Mouse (Mus musculus): Measurements from ENCODE around the gene Cit.

The Cit gene

DNA sequence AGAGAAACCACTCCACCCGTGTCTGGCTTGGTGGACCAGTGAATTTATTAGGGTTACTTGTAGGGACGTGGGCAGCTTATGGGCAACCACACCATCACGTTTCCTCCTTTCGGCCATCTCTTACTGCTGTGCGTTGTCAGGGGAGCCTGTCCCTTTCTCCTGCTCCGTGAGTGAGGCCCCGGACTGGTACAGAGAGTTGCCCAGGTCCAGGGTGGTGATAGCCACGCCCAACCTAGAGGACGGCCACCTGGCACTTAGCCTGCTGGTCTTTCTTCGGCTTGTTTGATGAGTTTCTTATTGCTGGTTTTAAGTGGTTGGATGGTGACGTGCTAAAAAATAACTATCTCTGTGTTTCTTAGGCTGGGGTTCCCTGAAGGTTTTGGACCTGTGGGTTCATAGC is 113.7 kb downstream of the Cit start:
- in situ Hi-C loops (cut with MseI, MboI): no loop called here

DNA sequence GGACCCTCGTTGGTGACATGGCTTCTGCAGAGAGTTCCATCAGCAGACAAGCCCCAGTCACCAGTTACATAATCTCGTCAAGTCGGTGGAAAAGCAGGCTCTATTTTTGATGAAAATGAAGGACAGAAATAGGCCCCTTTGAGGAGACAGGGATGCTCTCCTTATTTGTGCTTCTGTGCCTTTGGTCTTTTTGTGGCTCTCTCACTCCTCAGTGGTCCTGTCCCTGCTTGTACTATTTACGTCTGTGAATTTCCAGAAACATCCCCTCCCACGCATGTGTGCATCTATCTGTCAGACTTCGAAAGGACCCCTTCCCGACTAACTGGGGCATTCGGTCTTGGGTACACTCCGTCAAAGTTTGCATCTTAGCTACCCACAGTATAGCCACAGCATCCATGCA is 116.7 kb downstream of the Cit start:
- in situ Hi-C loops (cut with MseI, MboI): no loop called here

DNA sequence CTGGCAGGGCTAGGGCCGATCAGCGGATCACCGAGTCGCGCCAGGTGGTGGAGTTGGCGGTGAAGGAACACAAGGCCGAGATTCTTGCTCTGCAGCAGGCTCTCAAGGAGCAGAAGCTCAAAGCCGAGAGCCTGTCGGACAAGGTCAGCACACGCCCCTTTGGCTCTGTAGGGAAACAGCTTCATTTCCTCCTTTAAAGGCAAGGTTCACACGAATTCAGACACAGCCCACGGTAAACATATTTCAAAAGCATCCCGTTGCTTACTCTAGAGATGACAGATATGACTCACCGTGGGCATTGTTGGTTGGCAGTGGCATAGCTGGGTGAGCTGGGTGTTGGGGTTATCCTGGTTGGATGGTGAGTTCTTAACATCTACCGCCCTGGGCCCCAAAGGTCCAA is 126.2 kb downstream of the Cit start:
- in situ Hi-C loops (cut with MseI, MboI): no loop called here

DNA sequence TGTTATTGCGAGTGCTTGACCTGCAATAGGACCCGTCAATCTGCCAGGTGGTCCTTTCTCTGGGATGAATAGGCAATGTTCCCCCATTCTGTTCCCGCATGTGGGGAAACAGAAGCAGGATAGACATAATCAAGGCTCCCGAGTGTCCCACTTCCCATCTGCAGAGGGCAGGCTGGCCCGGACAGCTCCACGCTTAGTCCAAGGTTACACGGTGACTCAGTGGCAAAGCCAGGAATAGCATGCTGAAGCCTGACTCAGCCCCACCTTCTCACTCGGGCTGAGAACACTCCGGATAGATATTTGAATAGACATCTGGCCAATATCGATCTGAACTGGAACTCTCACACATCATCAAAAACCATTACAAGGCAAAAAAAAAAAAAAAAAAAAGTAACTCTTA is 130.6 kb downstream of the Cit start:
- in situ Hi-C loops (cut with MseI, MboI): no loop called here

DNA sequence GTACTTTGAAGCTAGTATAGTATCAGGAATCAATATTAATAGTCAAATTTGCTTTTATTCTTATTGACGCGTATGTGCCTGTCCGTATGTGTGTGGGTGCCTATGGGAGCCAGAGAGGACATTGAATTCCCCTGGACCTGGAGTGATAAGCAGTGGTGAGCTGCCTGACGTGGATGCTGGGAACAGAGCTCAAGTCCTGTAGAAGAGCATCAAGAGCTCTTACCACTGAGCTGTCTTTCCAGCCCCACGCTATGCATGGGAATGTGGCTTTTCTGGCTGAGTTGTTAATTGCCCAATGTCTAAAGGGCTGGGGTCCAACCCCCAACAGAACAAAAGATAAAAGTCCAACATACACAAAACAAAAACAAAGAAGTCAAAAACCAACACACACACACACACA is 131.4 kb downstream of the Cit start:
- in situ Hi-C loops (cut with MseI, MboI): no loop called here

DNA sequence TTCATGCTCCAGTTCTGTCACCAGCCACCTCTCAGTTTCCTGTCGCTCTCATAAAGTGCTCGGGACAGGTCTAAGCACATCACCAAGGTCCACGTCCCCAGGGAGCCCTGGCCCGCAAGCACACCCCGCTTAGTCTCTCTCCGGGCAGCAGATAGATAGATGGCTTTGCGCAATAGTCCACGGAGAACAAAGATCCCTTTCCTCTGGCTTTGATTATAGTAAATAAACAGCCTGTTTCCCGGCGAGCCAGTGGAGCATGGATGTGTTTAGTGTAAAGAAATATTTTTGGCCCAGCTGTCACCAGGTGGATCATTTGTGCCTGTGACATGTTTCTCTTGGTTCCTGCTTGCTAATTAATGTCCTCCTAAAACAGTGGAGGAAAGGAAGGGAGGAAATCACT is 132.2 kb downstream of the Cit start:
- in situ Hi-C loops (cut with MseI, MboI): no loop called here

DNA sequence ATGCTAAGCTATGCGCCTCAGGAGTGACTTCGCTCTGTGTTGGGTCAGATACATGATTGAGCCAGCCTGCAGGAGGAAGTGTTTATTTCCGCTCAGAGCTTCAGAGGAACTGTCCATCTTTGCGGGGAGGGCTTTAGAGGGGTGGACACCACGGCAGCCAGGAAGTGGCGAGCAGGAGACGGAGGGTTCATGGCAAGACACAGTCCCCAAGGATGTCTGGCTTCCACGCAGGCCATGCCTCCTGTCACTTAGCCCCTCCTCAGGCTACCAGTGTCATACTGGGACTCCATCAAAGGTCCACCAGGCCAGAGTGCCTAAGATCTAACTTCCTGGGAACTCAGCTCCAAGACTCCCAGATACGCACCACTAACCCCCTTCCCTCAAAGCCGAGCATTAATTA is 132.7 kb downstream of the Cit start:
- in situ Hi-C loops (cut with MseI, MboI): no loop called here

DNA sequence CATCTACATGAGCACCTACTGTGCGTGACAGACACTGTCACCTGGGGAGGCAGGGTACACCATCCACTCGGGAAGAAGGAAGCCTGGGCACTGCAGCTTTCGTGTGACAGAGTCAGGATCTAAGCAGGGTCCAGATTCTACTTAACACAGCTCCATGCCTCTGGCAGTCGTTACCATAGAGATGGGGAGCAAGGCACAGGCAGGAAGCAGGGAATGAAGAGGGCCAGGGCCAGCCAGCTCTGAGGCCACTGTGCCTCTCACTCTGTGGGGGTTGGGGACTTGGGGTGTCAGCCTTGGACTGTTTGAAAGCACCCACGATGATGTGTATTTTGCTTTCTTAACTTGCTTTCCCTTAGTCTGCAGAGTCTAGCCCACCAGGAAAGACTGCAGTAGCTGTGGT is 133.2 kb downstream of the Cit start:
- in situ Hi-C loops (cut with MseI, MboI): no loop called here

DNA sequence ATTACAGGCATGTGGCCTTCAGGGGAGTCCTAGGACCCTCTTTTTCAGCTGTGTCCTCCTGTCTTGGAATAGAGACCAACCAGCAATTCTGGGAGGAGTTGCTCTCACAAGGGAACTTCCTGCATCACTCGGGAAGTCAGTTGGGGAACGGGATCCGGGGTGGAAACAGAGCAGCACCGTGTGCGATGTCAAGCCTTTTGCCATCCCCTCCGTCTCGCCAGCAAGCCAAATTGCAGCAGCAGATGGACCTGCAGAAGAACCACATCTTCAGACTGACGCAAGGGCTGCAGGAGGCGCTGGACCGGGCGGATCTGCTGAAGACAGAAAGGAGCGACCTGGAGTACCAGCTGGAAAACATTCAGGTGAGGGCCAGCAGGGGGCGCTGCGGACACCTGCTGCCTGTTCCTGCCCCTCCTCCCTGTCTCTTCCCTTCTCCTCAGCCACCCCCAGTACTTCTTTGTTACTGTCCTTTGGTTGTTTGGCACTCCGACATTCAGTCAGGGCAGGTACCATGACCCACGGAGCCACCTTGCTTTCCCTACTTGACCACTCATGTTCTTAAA is 134.1 kb downstream of the Cit start:
- in situ Hi-C loops (cut with MseI, MboI): no loop called here

DNA sequence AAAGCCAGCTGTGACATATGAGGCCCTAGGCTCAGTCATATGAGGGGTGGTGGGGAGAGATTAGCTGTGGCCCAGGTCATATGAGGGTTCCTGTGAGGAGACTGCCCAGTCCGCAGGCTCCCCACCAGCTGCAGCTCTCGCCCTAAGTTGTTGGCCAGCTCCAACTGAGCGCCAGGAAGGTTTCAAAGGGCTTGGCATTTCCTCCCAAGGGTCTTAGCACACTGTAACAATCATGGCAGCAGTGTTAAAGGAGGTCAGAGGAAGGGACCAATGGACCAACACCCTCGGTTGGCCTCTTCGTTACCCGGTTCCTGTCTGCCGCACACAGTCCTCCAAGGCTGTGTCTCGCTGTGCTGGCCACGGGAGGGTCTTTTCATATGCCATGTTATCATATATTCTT is 135.5 kb downstream of the Cit start:
- in situ Hi-C loops (cut with MseI, MboI): no loop called here

DNA sequence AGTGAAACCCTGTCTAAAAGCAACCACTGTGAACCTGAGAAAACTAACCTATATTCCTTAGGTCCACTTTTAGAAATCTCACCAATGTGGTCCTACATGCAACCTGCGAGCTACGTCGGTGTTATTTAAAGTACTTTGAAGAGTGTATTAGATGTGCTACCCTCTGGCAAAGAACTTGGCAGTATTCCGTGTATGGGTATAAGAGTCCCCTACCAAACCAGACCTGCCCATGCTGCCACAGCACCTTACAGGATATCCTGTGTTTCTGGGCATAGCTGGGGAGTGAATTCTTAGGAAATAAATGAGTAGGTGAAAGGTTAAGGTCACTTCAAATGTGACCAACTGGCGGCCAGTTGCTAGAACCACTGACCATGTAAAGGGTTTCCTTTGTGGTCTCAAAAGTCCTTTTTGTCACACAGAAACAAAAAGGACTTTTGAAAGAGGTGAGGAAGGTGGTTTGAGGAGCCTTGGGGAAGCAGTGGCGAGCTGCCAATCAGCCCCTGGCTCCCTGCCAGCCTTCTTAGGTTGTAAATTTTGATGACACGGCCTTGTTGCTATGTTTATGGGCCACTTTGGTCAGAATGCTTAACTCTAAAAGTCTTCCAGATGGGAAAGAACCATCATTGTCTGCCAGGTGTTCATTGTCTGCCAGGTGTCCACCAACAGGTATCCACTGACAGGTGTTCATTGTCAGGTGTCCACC is 137.7 kb downstream of the Cit start:
- in situ Hi-C loops (cut with MseI, MboI): no loop called here

DNA sequence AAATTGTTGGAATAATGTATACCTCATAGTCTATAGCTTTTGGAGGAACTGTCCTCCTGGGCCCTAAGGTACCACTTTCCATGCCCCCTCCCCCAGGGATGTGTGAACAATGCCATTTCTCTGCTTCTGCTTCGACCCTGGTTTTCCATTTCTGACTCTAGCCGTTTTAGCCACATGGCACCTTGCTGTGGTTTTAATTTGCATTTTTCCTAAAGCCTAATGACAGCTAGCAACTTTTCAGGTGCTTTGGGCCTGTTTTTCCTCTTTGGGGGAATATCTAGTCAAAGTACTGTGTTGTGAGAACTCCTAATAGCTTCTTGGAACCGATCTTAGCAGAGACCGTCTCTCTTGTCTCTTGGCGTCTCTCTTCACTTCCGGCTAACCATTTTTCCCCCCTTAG is 139.3 kb downstream of the Cit start:
- in situ Hi-C loops (cut with MseI, MboI): no loop called here

DNA sequence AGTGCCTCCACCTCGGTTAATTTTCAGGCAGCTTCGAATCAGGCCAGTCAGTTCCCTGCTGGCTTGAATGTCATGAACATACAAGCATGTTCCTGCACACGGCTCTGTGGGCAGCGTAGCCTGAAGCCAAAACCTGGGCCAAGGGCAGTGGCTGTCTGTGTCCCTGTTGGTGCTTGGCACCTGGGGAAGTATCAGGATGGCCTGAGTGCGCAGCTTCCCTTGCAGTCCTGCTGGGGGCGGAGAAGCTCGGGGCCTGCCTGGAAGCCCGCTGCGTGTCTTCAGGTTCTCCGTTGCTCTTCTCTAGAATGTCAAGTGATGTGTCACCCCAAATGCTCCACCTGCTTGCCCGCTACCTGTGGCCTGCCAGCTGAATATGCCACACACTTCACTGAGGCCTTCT is 140.0 kb downstream of the Cit start:
- in situ Hi-C loops (cut with MseI, MboI): no loop called here

DNA sequence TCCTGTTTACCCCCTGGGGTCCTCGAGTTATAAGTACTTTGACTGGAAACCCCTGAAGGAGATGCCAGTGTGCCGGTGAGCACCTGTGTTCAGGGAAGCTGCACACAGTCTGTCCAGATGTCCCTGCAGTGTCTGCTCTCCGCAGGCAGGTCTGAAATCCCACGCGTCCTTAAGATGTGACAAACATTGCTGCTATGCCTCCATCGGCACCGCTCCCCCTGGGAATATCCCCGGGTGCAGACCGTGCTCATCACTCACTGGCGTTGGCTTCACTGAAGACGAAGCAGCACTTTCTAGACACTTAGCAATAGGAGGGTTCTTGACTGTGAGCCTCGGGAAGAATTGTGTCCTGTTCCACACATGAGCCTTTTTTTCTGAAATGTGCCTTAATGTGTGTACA is 142.2 kb downstream of the Cit start:
- in situ Hi-C loops (cut with MseI, MboI): no loop called here

DNA sequence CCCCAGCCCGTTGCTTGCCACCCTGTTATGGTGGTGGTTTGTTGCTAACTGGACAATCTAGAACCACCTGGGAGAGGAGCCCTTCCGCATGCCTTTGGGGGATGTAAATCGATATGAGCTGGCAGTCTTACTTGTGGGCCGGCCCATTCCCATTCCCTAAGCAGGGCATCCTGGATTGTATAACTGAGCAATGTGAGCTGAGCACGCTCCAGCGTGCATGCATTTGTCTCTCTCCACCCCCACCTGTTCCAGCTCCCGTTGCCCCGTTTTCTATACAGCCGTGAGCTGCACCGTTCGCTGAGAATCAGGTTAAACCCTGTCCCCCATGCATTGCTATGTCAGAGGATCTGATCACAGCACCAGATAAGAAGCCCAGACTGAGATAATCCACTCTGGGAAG is 146.6 kb downstream of the Cit start:
- in situ Hi-C loops (cut with MseI, MboI): no loop called here

DNA sequence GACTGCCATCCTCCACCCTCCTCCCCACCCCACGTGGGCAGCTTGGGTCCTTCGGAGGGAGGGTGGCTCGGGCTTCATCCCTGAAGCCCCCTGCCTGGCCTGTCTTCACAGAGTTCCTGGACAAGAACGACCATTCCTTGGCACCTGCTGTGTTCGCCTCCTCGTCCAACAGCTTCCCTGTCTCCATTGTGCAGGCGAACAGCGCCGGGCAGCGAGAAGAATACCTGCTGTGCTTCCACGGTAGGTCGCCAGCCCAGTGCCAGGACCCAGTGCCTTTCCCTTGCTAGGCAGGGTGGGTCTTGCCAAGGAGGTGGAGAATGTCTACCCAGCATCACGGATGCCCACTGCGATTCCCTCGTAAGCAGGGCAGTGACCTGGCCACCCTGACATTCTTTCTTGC is 149.0 kb downstream of the Cit start:
- in situ Hi-C loops (cut with MseI, MboI): no loop called here

DNA sequence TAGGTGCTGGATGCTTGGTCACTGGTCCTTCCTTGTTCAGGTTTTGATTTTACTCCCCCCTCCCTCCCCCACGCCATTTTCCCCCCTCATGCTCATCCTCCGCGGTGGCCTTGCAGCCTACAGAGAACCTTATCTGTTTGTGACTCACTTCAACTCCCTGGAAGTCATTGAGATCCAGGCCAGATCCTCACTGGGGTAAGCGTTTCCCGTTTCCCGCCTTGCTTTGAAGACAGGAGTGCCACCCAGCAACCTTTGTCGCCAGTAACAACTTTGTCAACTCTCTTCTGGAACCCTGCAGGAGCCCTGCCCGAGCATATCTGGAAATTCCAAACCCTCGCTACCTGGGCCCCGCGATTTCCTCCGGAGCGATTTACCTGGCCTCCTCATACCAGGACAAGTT is 152.3 kb downstream of the Cit start:
- in situ Hi-C loops (cut with MseI, MboI): no loop called here

DNA sequence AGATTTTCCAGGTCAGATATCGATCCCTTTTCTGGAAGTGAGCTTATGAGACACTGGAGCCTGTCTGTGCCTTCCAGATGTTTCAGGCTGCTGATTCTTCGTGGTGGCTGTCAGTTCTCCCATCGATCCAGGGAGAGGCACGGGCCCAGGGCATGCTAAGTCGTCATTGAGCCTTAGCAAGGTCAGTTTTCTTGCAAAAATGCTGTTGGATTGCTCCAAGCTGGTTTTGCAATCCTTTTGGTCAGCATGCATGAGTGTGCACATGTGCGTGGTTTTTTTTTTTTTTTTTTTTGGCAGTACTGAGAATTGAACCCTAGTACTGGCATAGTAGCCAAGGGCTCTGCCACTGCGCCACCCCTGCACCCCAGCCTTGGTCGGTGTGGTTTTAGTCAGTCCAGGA is 158.1 kb downstream of the Cit start:
- in situ Hi-C loops (cut with MseI, MboI): no loop called here

DNA sequence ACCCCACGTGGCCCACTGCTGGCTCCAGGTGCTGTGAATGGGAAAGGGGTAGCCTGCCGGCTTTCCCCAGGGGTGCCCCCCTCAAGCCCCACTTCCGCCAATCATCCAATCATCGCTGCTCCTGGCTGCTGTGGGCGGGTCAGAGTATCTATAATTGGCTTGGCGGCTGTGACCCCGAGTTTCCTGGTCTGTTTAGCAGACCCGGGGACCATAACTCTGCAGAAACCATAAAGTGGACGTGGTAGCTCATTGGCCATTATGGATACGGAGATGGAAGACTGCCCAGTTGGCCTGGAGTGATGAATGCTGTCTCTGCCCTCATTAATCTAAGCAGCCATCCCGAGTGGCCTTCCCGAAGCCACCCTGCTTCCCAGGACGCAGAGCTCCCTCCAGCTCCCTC is 158.7 kb downstream of the Cit start:
- in situ Hi-C loops (cut with MseI, MboI): no loop called here

DNA sequence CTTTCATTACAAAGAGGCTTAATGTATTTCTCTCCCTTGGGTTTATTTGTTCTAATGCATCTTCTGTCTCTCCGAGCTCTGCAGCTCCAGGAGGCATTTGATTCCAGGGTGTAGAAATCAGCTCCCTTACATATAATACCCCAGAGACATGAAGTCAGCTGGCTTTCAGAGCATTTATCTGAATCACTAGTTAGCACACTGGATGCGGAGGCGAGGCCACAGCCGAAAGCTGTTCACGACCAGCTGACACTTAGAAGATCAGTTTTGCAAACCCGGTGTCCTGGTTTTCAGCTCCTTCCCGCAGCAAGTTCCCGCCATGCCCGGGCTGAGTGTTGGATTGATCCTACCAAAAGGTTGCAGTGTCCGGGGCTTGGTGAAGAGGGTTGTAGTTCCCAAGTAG is 159.2 kb downstream of the Cit start:
- in situ Hi-C loops (cut with MseI, MboI): no loop called here

DNA sequence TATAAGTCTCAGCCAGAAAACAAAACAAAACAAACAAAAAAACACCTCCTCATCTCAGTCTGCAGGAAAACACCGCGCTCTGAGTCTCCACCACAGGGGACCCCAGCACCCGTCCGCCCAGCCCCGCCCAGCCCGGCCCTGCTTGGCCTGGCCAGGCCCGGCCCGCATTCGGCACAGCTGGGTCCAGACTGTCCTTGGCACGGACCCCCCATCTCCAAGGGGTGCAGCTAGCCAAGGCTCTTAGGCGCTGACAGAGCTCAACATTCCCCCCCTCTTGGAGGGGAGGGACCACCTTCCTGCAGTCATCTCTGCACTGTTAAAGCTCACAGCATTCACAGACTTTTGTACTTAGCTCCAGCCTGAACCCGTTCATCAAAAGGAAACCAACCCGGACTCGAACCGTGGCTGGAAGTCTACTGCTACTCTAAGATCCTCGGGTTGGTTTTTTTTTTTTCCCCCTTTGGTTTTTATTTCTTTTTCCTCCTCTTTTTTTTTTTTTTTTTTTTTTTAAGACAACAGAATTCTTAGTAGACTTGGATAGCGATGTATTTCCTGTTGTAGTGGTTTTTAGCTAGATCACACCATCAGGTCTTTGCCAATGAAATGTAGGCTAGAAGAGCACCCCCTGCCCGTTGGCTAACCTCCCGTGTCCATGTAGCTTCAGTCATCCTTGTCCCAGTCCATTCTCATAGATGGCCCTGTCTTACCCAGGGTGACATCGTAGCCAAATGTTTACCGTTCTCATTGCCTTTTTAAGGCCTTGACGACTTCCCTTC is 161.4 kb downstream of the Cit start:
- in situ Hi-C loops (cut with MseI, MboI): no loop called here

DNA sequence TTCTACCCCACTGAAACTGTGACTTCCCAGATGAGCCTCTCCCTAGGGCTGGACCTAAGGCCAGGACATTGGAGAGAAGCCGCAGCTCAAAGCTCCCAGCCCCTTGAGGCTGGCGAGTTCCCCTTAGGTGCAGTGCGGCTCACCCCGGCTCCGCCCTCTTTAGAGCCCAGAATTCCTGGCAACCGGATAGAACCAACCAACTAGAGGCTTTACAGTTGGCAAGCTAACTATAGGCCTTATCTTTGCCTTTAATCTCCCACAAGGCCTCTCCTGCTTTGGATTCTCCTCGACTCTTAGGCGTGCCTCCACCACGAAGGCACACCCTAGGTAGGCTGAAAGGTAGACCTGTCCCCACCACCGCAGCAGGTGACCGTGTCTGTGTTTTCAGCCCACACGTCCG is 162.6 kb downstream of the Cit start:
- in situ Hi-C loops (cut with MseI, MboI): no loop called here

DNA sequence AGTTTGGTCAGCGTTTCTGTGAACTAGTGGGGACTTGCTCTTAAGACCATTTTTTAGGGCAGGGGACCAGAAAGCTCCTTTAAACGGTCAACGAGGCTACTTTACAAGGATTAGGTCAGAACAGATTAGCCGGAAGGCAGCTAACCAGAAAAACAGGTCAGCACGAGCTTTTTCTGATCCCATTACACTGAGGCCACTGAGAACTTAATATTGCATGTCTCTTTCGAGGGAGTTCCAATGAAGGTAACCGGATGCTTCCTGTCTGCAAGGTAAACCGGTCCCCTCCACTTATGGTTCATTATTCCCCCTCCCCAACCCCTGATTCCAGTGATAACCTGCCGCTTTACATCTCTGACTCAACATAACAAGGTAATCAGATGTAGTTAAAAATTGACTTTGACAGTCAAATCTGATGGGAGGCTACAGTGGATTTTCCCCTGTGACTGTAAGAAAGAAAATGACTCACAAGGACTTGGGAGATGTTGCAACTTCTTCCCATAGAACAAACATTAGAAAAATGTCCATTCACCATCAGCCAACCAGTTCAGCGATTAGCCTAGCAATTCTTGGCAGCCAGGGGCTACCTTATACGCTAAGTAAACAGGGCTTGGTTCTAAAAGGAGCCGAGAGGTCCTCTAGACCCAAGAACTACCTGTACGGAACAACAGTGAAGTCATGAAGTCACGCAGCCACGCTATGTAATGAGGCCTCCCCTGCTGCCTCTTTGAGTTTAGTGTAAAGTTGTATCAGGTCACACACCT is 164.2 kb downstream of the Cit start:
- in situ Hi-C loops (cut with MseI, MboI): no loop called here

All from mouse trophoblast stem cell (cell line).